Mouse (Mus musculus): ENCODE measurements around the gene Ubl4b. TPM values are rescaled to one million over a fixed set of nuclear protein-coding genes. Genes with fewer than 3 reads are reported as not detected.
A peak's percentile ranks its signal among the peaks of the same experiment; 100 is the strongest.

Gene Ubl4b
- polyA plus RNA-seq, 1 experiment from 2014 or later = not detected

GRCm38 (mm10) chr3:107505464-107506367 lies 49.2 kb downstream of the Ubl4b start:
- DNase-seq (ENCODE audit: low spot score) = peak; percentile 31

GRCm38 (mm10) chr3:107504542-107504941 lies 50.3 kb downstream of the Ubl4b start:
- H3K4me1 ChIP-seq = peaks cover 24% of the 10 kb centered on the region
- no peak overlapping the region for H3K4me3 ChIP-seq
- H3K36me3 ChIP-seq = peaks cover 9% of the 10 kb centered on the region
- 76% methylated on average over 1 of the region's 1 CpGs for WGBS
- H3K27ac ChIP-seq (replicated peaks) = no peak overlapping the region
- H3K9me3 ChIP-seq (replicated peaks) = peaks cover 11% of the 10 kb centered on the region
- H3K27me3 ChIP-seq (ENCODE audit: low read depth, poor library complexity, severe bottlenecking) = peaks cover 25% of the 10 kb centered on the region
- no peak for DNase-seq (ENCODE audit: low spot score)

More at GRCm38 (mm10) chr3:107505464-107506367, 49.2 kb downstream of the Ubl4b start:
- Histone ChIP-seq H3K9me3 (replicated peaks) (no peaks in the 10 kb centered on the region), H3K27ac (replicated peaks) (peak overlapping the region; percentile 67), H3K4me3 (no peak overlapping the region), H3K36me3 (no peaks in the 10 kb centered on the region), H3K4me1 (peaks cover 29% of the 10 kb centered on the region), H3K27me3 (ENCODE audit: low read depth, poor library complexity, severe bottlenecking) (peaks cover 25% of the 10 kb centered on the region)
- whole genome bisulfite sequencing = 24% methylated on average over 4 of the region's 4 CpGs

DNA sequence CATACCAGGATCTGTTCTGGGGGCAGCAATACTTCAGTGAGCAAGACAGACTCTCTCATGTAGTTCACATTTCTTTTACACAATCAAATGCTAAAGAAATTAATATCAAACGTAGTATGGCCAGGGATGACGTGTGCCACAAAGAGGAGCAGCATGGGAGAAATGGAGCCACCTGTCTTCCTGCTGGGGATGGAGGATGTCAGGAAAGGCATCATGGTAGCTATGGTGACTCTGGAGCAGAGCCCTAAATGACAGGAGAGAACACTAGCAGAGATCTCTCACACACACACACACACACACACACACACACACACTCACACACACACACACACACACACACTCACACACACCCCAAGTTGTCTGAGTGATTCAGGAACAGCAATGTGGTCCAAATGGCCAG lies 51.2 kb downstream of the Ubl4b start:
- Histone ChIP-seq H3K36me3 (peaks cover 9% of the 10 kb centered on the region), H3K4me3 (no peak overlapping the region), H3K27ac (replicated peaks) (no peak overlapping the region), H3K4me1 (peaks cover 20% of the 10 kb centered on the region), H3K9me3 (replicated peaks) (peaks cover 11% of the 10 kb centered on the region), H3K27me3 (ENCODE audit: low read depth, poor library complexity, severe bottlenecking) (peaks cover 25% of the 10 kb centered on the region)
- DNase-seq (ENCODE audit: low spot score) = no peak
- WGBS = 83% methylated on average over 2 of the region's 2 CpGs

Other genes with a start within 250 kb of the Ubl4b start
- 17.8 and 18.2 TPM in 2 replicates for gene Rbm15, start 221.4 kb downstream of the Ubl4b start, polyA plus RNA-seq (2016; fragmentation: Nextera tagmentation; extraction: Ambion mirVana)
- gene Kcnc4, start 95.5 kb downstream of the Ubl4b start, polyA plus RNA-seq (2016; fragmentation: Nextera tagmentation; extraction: Ambion mirVana) = 0.10 TPM in 1 of 2 replicates, not detected in the other
- 1.4 and 1.6 TPM in 2 replicates for gene Slc6a17, start 37.1 kb downstream of the Ubl4b start, polyA plus RNA-seq (2016; fragmentation: Nextera tagmentation; extraction: Ambion mirVana)
- 4.9 and 6.7 TPM in 2 replicates for gene Alx3, start 40.0 kb upstream of the Ubl4b start, polyA plus RNA-seq (2016; fragmentation: Nextera tagmentation; extraction: Ambion mirVana)
- gene Gm10961, start 76.2 kb upstream of the Ubl4b start, polyA plus RNA-seq (2016; fragmentation: Nextera tagmentation; extraction: Ambion mirVana) = not detected in 2 replicates
- 70.0 and 83.8 TPM in 2 replicates for gene Strip1, start 76.6 kb upstream of the Ubl4b start, polyA plus RNA-seq (2016; fragmentation: Nextera tagmentation; extraction: Ambion mirVana)
- 92.4 and 99.8 TPM in 2 replicates for gene Ahcyl1, start 141.5 kb upstream of the Ubl4b start, polyA plus RNA-seq (2016; fragmentation: Nextera tagmentation; extraction: Ambion mirVana)
- gene Csf1, start 205.4 kb upstream of the Ubl4b start, polyA plus RNA-seq (2016; fragmentation: Nextera tagmentation; extraction: Ambion mirVana) = 6.5 and 7.7 TPM in 2 replicates

All from midbrain, embryonic 10.5 days (tissue).